Mouse (Mus musculus) c-Kit-positive CD71-positive TER-119-positive erythroid progenitor cells, embryonic 14.5 days (primary cell): ENCODE measurements around the gene Bmp2k.
A peak's percentile ranks its signal among the peaks of the same experiment; 100 is the strongest.

Source experiments
- DNase-seq: peaks from one replicate; pipeline ENCODE4 v3.0.0-alpha.2; 2013; ENCODE audit warnings: low spot score

Bmp2k gene

DNA sequence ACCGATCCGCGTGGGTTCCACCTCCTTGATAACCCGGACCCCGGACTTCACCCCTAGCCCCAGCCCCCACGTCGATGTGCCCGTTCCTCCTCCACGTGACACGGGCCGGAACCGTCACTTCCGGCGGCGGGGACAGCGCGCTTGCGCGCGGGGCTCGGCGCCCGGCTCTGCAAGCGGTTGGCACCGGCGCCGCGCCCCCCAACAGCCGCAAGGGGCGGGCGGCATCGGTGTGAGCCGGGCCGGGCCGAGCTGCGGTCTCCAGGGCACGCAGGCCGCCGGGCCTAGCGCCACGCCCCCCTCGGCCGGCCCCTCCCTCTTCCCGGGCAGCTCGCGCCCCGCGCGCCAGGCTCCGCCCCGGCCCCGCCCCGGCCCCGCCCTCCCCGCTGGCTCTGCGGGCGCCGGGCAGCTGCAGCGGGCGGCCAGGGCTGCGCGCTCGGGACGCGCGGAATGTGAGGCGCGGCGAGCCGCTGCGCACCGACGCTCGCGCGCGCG, at the start of gene Bmp2k:
Gene Bmp2k (plus strand): TSS at position 380 of the 492 bp plus-strand sequence.
- DNase-seq = peak; percentile 82

DNA sequence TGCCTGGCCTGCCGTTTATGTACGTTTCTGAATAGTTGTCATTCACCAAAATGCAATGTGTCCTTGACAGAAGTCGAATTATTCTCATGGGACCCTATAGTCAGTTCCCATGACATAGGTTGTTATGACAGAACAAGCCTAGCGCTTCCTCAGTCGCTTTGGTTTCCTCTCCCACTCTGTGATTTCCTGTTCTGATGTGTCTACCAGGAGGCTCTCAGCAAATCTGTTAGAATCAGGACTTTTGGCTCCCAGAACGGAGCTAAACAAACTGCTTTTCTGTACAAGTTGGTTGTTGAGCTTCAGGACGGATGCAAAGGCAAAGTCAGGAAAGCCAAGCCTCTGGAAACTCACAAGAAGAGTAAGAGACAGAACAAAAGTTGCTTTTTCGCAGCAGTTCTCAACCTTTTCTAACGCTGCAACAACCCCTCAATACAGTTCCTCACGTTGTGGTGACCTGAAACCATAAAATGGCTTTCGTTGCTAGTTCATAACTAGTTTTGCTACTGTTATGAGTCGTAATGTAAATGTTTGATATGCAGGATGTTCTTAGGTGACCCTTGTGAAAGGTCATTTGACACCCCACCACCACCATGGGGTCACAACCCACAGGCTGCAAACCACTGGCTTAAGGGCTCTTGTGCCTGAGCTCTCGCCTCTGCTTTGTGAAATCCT, 48.5 kb upstream of the Bmp2k start:
- no peak for DNase-seq

DNA sequence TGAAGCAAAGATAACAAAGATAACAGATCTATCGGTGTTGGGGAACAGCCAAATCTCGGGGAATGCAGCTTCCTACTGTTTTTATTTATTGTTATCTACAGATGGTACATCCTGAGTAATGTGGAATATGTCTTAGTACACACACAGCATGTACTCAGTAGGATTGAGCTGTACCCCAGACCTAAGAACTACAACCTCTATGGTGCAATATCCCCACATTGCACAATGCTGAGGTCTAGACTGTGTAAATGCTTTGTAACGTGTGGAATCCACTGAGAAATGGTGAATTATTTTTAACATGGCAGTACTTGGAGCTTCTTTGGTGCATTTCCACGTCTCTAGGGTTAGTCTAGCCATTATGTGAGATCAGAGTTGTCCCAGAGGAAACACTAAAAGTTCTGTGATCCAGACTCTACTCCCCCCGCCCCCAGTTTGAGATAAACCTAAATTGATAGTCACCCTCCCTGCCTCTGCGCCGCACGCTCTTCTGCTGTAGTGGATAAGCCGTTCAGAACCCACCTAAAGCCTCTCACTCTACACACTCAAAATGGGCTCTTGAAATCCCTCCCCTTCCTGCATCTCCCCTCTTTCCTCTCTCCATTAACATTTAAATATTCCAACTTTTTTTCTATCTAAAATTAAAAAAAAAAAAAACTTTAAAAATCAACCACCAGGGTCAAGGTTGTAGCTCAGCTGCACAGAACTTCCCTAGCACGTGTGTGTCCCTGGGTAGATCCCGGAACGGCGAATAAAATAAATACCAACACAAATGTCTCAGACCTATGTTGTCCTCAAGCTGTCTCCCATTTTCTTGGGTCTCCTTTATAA, 47.4 kb upstream of the Bmp2k start:
- peak; percentile 69 for DNase-seq

DNA sequence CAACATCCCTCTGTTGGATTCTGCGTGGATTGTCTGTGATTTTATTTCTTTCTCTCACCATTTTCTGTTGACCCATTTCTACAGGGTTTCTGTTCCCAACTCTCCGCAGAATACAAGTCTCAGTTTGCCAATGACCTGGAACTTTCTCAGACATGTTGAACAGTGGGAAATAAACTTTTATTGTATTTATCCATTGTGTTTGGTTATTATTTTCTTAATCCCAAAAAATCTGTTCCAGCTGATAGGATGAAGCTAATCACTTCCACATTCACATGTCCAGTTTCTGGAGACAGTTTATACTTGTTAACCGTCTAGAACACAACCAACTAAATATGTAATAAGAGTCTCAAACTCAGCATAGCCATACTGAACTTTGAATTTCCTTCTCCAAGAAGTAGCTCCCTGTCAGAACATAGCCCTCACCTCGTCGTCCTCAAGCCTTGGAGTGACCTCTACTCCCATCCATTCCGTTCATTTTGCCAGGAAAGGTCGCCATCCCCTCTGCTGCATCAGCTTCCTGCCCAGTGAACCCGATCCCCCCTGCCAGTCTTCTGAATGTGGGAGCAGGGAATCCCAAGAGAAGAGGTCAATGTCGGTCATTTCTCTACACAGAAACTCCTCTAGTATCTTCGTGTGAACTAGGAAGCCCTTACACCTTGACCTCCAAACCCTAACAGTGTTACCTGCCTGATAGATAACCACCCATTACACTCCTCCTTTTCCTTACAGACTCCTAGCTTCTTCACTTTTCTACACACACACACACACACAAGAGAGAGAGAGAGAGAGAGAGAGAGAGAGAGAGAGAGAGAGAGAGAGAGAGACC, 46.6 kb upstream of the Bmp2k start:
- no peak for DNase-seq

GRCm38 (mm10) chr5:96951493-96952105, 45.9 kb upstream of the Bmp2k start:
- peak; percentile 95 for DNase-seq

DNA sequence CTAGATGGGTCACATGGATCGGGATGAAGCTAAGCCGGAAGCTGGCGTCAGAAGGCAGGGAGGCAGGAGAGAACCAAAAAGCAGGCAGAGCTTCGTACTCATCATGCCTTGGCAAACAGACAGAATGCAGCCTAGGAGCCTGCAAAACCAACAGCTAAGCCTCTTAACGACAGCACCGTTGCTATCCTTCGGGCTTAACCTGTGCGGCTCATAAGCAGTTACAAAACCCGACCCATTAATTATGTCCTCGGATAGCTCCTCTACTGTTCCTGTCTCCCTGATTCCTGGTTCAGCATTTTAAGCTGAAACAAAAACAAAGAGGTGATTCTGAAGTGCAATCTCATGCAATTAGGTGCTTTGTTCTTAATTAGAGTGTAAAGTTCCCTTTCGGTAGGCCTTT, 43.4 kb upstream of the Bmp2k start:
- no peak for DNase-seq

- no peak for DNase-seq
Observed at GRCm38 (mm10) chr5:96954466-96955027, 42.9 kb upstream of the Bmp2k start.

GRCm38 (mm10) chr5:96956926-96957325, 40.6 kb upstream of the Bmp2k start:
- no peak for DNase-seq

- no peak for DNase-seq
Observed at GRCm38 (mm10) chr5:96961122-96961521, 36.4 kb upstream of the Bmp2k start.

DNA sequence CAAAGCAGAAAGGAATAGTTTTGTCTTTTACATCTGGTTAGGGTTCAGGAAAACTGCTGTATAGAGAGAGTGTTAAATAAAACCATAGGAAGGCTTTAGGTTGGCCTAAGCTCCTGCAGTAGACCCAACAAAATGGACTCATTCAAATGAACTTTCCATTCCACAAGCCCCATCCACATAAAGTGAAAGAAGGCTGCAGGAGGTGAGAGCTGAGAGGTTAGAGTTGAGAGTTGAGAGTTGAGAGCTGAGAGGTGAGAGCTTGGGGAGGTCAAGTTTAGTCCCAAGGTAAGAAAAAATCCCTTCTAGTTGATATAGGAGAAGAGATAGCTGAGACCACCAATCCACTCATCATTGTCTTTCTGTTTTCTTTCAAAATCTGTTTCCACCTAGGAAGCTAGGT, 35.6 kb upstream of the Bmp2k start:
- DNase-seq = no peak

GRCm38 (mm10) chr5:96962252-96962933, 35.1 kb upstream of the Bmp2k start:
- DNase-seq = no peak

GRCm38 (mm10) chr5:96962934-96963301, 34.6 kb upstream of the Bmp2k start:
- no peak for DNase-seq

DNA sequence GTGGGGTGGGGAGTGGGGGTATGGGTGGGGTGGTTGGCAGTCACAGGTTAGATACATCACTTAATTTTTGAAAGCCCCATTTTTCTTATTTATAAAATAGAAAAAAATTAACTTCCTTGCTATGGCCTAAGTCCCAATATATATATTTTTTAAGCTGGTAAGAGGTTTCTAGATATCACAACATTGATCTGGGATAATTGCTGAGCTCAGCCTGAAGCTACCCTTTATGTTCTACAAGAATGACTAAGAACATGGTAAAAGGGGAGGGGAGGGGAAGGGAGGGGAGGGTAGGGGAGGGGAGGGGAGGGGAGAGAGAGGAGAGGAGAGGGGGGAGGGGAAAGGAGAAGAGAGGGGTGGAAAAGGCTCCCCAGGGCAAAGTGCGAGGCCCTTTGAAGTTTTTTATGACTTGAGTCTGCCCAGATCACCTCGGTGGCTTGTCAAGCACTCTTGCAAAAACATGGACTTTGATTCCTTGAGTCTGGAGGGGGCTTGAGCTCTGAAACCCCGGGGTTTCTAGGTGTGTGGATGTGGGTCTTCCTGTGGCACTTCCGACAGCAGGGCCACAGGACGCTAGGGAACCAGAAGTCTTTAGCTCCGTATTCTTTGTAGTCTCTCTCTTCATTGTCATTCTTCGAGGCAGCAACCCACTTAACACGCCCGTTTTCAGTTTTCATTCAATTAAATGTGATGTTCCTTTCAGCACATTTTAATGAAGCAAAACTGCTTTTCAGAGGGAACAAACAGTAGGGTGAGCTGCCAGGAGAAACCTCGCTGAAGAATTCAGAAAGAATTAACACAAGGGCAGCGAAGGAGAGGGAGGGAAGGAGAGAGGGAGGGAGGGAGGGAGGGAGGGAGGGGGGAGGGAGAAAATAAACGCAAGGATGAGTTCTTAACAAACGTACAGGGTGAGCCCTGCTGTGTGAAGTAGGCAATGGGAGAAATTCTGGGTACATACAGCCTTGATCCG, 33.1 kb upstream of the Bmp2k start:
- no peak for DNase-seq

DNA sequence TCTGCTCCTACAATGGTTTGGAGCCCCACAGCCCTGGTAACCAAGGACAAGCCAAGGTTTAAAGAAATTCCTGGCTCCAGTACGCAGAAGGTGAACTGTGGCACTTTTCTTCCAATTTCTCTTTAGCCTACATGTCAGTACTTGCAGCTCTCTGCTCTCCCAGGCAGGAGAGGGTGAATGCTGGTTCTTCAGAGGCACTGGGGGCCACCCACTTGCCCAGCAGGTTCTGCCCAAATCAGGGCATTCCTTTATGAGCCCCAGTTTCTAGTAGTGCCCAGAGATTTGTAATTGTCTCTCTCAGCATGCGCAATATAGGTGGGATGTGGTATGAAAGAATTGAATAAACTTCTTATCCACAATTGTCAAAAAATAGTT, 32.5 kb upstream of the Bmp2k start:
- DNase-seq = no peak

DNA sequence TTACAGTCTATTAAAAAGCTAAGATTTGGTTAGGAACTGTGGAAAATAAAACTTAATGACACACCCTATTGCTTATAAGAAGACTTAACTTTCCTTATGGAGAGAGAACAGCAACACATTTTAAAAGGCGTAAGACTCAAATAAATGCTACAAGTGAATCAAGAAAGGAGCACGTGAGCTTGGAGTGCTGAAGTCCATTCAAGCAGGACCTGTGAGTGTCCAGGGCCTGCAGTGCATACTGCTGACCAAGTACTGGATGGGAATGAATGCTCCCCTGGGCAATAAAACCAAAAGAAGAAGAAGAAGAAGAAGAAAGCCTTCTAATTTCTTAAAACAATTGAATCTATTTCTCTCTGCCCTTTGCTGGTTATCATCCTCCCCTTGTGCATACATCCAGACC, 32.0 kb upstream of the Bmp2k start:
- no peak for DNase-seq

DNA sequence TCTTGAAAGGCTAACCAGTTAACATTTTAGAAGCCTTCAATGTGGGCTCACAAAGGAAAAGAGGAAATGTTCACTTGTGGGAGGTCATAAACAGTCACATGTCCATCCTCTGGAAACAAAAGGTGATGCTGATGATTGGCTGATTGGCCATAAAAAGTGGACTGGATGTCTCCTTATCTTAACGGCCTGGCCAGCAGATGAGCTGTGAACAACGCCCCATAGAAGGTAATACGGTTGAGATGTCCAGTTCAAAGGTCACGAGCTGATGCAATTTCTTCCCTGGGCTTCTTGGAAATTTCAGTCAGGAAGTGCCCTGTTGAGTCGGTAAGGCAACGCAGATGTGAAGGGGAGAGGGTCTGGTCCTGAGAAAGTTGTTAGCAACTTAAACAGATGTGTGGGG, 28.9 kb upstream of the Bmp2k start:
- no peak for DNase-seq

DNA sequence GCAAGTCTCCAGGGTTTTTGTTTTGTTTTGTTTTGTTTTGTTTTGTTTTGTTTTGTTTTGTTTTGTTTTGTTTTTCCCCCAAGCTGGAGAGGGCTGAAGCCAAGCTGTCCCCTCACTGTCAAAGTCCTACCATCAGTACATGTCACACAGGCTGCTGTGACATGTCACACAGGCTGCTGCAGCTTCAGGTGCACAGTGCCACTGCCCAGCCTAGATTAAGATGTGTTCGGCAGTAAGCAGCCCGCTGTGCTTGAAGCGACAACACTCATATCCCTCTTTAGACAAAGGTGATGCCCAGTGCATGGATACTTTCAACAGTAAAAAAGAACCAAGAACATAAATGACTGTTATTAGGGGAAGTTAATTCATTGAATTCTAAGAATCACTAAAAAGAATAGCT, 28.5 kb upstream of the Bmp2k start:
- no peak for DNase-seq

DNA sequence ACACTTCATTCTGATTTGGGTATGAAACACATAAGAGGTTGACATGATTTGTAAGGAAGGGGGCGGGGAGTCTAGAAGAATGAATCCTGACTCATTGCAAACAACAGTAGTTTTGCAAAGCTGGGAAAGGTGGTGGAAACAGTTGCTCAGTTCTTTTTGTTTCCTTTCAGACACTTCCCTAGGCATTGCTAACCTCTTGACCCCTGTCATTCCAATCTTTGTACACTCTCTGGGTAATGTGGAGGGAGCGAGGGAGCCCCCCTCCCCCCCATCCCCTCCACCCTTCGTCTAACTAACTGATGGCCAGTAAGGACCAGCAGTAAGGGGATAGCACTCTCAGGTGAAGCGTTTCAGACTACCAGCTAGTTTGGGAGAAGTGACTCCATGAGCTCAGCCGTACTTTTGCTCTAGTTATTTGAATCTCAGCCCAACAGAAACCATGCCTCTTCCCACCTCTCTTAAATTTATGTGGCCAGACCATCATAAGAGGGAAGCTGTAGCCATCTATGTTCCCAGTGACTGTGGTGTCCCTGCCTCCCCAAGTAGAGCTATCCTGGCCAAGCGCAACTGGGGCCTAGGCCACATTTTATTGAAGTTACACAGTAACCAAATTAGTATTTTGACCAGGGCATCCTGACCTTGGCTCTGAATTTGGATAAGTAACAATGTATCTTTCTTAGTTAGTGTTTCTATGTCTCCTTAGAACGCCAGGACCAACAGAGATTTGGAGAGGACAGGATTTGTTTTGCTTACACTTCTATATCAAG, 27.6 kb upstream of the Bmp2k start:
- no peak for DNase-seq

DNA sequence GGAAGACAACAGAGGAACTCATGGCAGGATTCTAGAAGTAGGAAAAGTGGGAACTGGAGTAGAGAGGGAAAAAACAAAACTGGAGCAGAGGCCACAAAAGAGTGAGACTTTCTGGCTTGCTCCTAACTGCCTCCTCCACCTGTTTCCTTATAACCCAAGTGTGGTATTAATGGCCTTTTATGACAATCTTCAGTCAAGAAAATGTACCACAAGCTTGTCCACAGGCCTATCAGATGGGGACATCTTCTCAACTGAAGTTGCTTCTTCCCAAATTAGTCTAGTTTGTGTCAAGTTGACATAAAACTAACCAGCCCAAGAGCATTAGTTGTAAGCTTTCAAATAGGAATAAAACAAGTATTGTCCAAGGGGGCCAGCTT, 27.0 kb upstream of the Bmp2k start:
- DNase-seq = no peak
